Mouse (Mus musculus) brain, embryonic 14.5 days (tissue): ENCODE results near the gene Rnf220.

Experiments
- CTCF ChIP-seq: fragments of 200-500 bp; IDR thresholded peaks from 2 replicates; pipeline ENCODE4 v1.5.1; 2012; ENCODE audit warnings: inconsistent platforms, mild to moderate bottlenecking, moderate library complexity, borderline replicate concordance; ENCODE audit not compliant: insufficient read depth, insufficient read length; ENCODE audit errors: extremely low read depth
- POLR2A ChIP-seq: fragments of 200-500 bp; IDR thresholded peaks from 2 replicates; pipeline ENCODE4 v1.6.1; 2012; ENCODE audit warnings: mild to moderate bottlenecking, inconsistent platforms, borderline replicate concordance; ENCODE audit not compliant: poor library complexity, insufficient read depth, insufficient read length, severe bottlenecking; ENCODE audit errors: extremely low read depth

DNA sequence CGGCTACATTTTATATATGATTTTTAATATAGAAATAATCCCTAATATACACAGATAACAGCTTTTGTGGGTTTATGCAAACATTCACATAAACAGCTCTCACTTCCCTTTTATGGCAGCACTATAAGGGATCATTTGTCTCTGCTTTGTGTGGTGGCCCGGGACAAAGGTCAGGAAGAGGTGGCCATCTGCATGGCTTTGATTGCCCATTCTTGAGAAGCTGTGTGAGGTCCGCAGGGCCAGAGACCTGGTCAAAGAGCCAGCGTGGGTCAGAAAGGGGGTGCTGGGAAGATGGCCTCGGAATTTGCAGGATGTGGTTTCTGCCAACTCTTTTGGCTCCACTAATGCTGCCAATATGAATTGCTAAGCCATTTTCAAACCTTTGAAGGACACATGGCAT is 273.9 kb downstream of the Rnf220 start:
- TF ChIP-seq CTCF (no peak), POLR2A (no peak)
